Mouse (Mus musculus) CD8-positive naive resting alpha-beta T cell, adult 2 months (primary cell): Measurements from ENCODE around the gene Spata6.

Source experiments
- DNase-seq, 2 experiments: peaks; one replicate each; pipeline ENCODE4 v3.0.0; 2022; ENCODE audit warnings: low read depth in 2 of 2, low spot score in 2 of 2

Spata6 gene

DNA sequence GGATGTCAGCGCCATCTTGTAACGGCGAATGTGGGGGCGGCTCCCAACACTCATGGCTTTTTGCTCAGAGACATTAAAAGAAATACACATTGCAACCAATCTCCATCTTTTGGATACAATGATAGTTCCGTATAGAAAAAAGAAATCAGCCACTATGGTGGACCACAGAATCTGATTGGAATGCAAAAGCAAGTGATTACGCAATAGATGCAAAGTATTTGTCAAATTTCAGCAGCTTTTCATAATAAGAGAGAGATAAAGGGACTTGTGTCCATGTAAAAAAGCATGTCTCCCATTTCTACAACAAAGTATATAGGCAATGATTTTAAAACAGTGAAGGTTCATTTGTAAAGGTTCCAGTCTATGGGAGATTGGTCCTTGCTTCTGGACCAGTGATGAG lies 119.1 kb downstream of the Spata6 start:
- no peak for DNase-seq

- no peak for DNase-seq
These were observed 132.8 kb downstream of the Spata6 start for GRCm38 (mm10) chr4:111852626-111853025.

DNA sequence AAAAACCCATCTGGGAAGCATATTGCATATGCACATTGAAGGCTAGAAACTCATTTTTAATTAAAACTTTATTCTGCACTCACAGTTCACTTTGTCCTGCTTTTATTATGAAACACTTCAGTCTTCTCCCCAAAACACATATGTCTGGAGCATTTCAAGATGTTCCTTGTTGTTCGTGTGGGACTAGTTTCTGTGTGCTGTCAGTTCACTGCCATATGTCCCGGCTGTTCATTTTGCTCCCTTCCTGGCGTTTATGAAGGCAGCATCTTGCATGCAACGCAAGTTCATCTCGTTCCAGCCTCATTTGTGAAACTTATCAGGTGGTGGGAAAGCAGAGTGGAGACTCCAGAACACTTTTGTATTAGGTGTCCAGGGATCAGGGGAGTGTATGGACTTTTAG lies 146.9 kb downstream of the Spata6 start:
- DNase-seq, result no peak

DNA sequence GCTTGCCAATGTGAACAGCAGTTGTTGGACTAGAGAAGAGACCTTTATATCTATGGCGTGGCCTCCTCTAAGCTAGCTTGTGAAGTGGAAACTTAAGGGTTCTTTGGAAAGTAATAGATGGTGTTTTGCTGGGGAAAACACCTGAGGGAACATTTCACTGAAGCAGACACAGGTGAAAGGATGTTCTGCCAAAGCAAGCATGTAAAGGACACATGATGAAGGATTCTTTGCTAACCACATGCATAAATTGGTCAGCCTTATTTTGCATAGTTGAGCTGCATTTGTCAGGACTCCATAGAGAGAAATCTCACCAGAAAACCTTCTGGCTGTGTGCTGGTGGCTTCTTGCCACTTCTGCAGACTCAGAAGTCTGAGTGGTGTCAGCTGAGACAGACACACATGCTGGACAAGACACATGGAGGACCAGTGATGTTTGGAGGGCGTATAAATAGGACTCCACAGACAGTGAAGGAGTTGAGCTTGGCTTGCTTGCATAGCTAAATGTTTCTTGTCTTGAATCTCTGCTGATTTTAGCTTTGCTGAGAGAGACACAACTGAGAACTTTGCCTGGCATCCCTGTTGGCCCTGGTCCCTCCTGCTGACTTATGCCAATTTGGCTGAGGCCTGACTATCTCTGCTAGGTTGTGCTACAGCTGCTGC lies 148.1 kb downstream of the Spata6 start:
- DNase-seq, result no peak
